Mouse (Mus musculus): ENCODE measurements at regions not wholly inside any gene's neighbourhood (a gene's known extent, or its start where the extent isn't known, plus 50 kb on each side); places are given as distances from the start of the nearest gene placed in this dataset.

- Histone ChIP-seq H3K9ac (replicated peaks) (no peak overlapping the region), H3K27me3 (ENCODE audit: insufficient read depth, low read length) (no peaks in the 10 kb centered on the region), H3K27ac (ENCODE audit: low read depth) (no peak overlapping the region), H3K9me3 (ENCODE audit: low read length) (no peaks in the 10 kb centered on the region), H3K4me3 (ENCODE audit: low read depth, low read length) (no peak overlapping the region), H3K4me1 (ENCODE audit: insufficient read depth) (no peaks in the 10 kb centered on the region), H3K4me2 (ENCODE audit: low read depth, low read length) (no peak overlapping the region), H3K36me3 (replicated peaks; ENCODE audit: insufficient read depth, low read length) (no peaks in the 10 kb centered on the region)
- DNase-seq = no peak
- 53% methylated on average over 2 of the region's 2 CpGs for WGBS (ENCODE audit: insufficient replicate concordance)
- no peak for TF ChIP-seq EP300 (IDR thresholded peaks at IDR 0.05; ENCODE audit: low read depth)
- TF ChIP-seq CTCF (IDR thresholded peaks at IDR 0.05; ENCODE audit: low read depth) = no peak
- ATAC-seq = no peak
Observed at GRCm38 (mm10) chr12:97047674-97048073, 1211.6 kb downstream of the Galc start.
